Mouse (Mus musculus): ENCODE measurements at regions not wholly inside any gene's neighbourhood (a gene's known extent, or its start where the extent isn't known, plus 50 kb on each side); places are given as distances from the start of the nearest gene placed in this dataset.

- DNase-seq (ENCODE audit: low spot score): no peak
These were observed 381.3 kb upstream of the Rasgrp1 start for GRCm38 (mm10) chr2:117724066-117724465.

- no peak for DNase-seq (ENCODE audit: low spot score)
These were observed 380.4 kb upstream of the Thbs1 start for GRCm38 (mm10) chr2:117731253-117731652.

GRCm38 (mm10) chr2:117742413-117742812, 369.3 kb upstream of the Thbs1 start:
- DNase-seq (ENCODE audit: low spot score): no peak

GRCm38 (mm10) chr2:117743901-117744300, 367.8 kb upstream of the Thbs1 start:
- no peak for DNase-seq (ENCODE audit: low spot score)

- no peak for DNase-seq (ENCODE audit: low spot score)
These were observed 365.9 kb upstream of the Thbs1 start for GRCm38 (mm10) chr2:117745767-117746166.

- DNase-seq (ENCODE audit: low spot score): no peak
These were observed 364.5 kb upstream of the Thbs1 start for GRCm38 (mm10) chr2:117747136-117747535.

GRCm38 (mm10) chr2:117748892-117749291, 362.8 kb upstream of the Thbs1 start:
- DNase-seq (ENCODE audit: low spot score): no peak

GRCm38 (mm10) chr2:117759491-117760013, 352.1 kb upstream of the Thbs1 start:
- DNase-seq (ENCODE audit: low spot score): no peak

GRCm38 (mm10) chr2:117763631-117764030, 348.0 kb upstream of the Thbs1 start:
- DNase-seq (ENCODE audit: low spot score): no peak

GRCm38 (mm10) chr2:117765572-117765971, 346.1 kb upstream of the Thbs1 start:
- no peak for DNase-seq (ENCODE audit: low spot score)

- no peak for DNase-seq (ENCODE audit: low spot score)
These were observed 345.2 kb upstream of the Thbs1 start for GRCm38 (mm10) chr2:117766450-117766849.

- no peak for DNase-seq (ENCODE audit: low spot score)
These were observed 342.1 kb upstream of the Thbs1 start for GRCm38 (mm10) chr2:117769402-117770114.

- DNase-seq (ENCODE audit: low spot score): no peak
These were observed 341.6 kb upstream of the Thbs1 start for GRCm38 (mm10) chr2:117770115-117770485.

GRCm38 (mm10) chr2:117780287-117780686, 331.4 kb upstream of the Thbs1 start:
- DNase-seq (ENCODE audit: low spot score): no peak

GRCm38 (mm10) chr2:117780816-117781215, 330.9 kb upstream of the Thbs1 start:
- no peak for DNase-seq (ENCODE audit: low spot score)

GRCm38 (mm10) chr2:117787321-117787720, 324.4 kb upstream of the Thbs1 start:
- no peak for DNase-seq (ENCODE audit: low spot score)

GRCm38 (mm10) chr2:117794285-117794684, 317.4 kb upstream of the Thbs1 start:
- no peak for DNase-seq (ENCODE audit: low spot score)

GRCm38 (mm10) chr2:117801946-117802600, 309.6 kb upstream of the Thbs1 start:
- no peak for DNase-seq (ENCODE audit: low spot score)

- no peak for DNase-seq (ENCODE audit: low spot score)
These were observed 309.0 kb upstream of the Thbs1 start for GRCm38 (mm10) chr2:117802686-117803085.

- DNase-seq (ENCODE audit: low spot score): no peak
These were observed 307.0 kb upstream of the Thbs1 start for GRCm38 (mm10) chr2:117804686-117805085.

- no peak for DNase-seq (ENCODE audit: low spot score)
These were observed 304.6 kb upstream of the Thbs1 start for GRCm38 (mm10) chr2:117807121-117807520.

- DNase-seq (ENCODE audit: low spot score): no peak
These were observed 300.2 kb upstream of the Thbs1 start for GRCm38 (mm10) chr2:117811506-117811905.

GRCm38 (mm10) chr2:117811931-117812330, 299.7 kb upstream of the Thbs1 start:
- DNase-seq (ENCODE audit: low spot score): no peak
